Mouse (Mus musculus) right cerebral cortex, postnatal 14 days (tissue): Measurements from ENCODE around the gene Dkkl1.
"Not testable (repeated sequence)": the region's sequence is repeated elsewhere in the genome, so short reads cannot be mapped to it uniquely, and the experiment has no call there.

Source experiments
- DNase-seq: peaks from one replicate; pipeline ENCODE4 v3.0.0; 2022

The Dkkl1 gene

DNA sequence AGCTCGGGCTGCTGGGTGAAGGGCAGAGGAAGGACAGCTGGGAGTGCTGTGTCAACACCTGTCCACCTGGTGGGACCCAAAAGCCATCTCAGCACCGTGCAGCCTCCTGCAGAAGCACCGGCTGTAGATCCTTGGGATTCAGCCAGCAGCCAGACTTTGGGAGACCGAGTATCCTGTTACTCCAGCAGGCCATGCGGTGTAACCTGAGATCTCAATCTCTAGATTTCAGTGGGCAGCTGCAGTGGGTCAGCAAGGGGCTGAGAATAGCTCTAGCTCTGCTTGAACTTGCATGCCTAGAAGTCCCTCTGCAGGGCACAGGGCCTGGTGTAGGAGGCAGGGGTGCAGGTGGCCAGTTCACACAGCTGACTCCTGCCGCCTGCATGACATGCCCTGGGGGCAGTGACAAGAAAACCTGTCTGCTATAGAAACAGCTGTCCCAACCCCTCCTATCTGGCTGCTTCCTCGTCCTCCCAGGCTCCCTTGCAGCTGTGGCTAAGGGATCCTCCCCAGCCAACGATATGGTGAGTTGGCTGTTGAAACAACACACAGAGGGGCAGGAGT, 20.1 kb downstream of the Dkkl1 start:
- DNase-seq = no peak

GRCm38 (mm10) chr7:45191161-45191560, 20.8 kb downstream of the Dkkl1 start:
- DNase-seq = no peak

DNA sequence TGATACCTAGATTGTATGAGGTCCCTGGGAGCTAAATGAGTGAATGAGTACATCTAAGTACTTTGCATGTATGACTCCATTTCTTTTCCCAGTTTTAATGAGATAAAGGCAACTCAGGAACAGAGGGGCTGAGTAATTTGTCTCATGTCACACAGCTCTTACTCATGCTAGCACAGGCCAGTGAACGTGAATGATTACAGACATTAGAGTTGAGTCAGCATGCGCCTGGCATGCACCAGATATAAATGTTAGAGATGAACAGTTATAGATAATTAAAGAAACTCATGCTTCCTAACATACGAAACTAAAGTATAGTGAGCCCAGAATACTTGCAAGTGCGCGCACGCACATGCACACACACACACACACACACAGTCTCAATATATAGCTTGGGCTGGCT, 21.8 kb downstream of the Dkkl1 start:
- DNase-seq = no peak

DNA sequence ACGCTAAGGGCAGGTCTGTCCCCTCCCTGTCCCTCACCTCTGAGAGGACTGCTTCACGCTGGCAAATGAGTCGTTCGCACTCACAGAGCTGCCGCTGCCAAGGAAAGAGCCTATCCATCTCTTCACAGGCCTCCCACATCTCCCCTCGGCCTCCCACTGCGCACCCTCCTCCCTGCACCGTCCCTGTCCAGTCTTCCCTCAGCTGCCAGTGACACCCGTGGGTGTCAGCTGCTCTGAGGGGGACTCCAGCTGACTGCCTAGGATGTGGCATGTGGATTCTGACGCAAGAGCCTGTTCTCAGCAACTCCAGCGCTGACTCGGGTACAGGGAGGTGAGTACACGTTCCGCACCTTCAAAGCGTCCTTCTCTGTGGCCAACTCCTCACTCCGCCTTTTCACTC, 22.3 kb downstream of the Dkkl1 start:
- DNase-seq = no peak

GRCm38 (mm10) chr7:45185921-45186320, 26.0 kb downstream of the Dkkl1 start:
- no peak for DNase-seq

GRCm38 (mm10) chr7:45183672-45184071, 28.3 kb downstream of the Dkkl1 start:
- DNase-seq = no peak

DNA sequence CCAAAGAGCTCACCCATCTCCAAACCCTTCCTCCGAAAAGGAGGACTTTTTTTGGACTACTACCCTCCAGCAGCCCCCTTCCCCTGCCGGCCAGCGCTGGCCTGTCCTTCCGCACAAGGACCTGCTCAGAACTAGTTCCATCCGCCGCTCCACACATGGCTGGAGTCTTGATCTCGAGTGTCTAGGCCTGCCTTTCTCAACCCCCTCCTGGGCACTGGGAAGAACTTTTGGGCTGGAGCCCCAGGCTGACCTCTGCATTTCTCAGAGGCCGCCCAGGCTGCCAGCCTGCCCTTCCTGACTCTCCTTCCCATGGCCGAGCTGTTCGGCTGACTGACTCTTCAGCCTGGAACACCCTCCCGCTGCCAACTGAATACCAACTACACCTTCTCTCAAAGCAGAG, 29.3 kb downstream of the Dkkl1 start:
- DNase-seq = no peak

DNA sequence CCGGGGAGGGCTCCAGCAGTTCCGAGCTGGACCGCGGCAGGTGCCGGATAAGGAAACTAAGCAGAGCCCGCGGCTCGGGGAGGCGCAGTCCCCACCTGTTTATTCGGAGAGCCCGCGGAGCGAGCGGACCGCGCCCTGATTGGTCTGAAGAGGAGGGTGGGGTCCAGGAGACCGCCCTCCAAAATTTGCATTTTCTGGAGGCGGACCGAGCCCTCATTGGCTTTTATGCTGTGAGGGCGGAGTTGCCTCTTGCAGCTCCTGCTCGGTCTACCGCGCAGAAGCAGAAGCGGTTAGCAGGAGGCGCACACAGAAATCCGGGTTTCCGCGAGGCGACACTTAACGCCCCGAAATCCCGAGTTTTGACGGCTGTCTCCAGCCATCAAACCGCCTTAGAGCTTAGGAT, 29.7 kb downstream of the Dkkl1 start:
- peak; percentile 80 for DNase-seq

DNA sequence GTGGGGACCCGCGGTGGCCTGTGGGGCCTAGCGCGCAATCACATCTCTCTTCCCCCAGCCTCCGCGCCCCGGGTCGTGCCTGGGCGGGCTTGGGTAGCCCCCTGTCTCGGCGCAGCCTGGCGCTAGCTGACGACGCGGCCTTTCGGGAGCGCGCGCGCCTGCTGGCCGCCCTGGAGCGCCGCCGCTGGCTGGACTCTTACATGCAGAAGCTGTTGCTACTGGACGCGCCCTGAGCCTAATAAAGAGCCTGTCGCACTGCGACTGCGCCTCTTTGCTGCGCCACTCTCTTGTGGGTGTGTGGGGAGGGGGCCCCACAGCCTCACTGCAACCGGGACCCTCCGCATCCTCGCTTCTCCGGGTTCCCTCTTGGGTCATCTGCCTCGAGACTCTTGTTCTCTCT, 30.4 kb downstream of the Dkkl1 start:
- DNase-seq = no peak

- no peak for DNase-seq
These were observed 31.0 kb downstream of the Dkkl1 start, which contains the start of gene Pth2 for GRCm38 (mm10) chr7:45180896-45181477. Gene Pth2, plus strand, starts transcription at chr7:45180995.

DNA sequence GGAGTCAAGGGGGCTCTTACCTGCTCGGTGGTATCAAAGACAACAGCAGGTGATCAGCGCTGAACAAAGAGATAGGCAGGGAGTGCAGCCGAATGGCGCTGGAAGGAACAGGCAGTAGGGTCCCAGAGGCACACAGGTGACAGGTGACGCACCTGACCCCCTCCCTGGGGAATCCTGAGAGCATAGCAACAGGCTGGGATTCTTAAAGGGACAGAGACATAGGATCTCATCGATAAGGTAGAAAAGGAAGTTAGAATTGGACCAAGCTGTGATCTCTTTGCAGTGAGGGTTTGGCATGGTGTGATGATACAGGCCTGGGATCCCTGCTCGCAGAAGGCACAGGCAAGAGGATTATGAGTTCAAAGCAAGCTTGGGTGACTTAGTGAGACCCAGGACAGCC, 32.5 kb downstream of the Dkkl1 start, which contains the start of gene Gfy:
Gene Gfy, minus strand, starts transcription at position 101 of the 400 bp plus-strand sequence.
- DNase-seq = no peak

- DNase-seq = no peak
These were observed 33.4 kb downstream of the Dkkl1 start for GRCm38 (mm10) chr7:45178550-45178949.

GRCm38 (mm10) chr7:45176356-45176755, 35.6 kb downstream of the Dkkl1 start:
- peak; percentile 54 for DNase-seq

DNA sequence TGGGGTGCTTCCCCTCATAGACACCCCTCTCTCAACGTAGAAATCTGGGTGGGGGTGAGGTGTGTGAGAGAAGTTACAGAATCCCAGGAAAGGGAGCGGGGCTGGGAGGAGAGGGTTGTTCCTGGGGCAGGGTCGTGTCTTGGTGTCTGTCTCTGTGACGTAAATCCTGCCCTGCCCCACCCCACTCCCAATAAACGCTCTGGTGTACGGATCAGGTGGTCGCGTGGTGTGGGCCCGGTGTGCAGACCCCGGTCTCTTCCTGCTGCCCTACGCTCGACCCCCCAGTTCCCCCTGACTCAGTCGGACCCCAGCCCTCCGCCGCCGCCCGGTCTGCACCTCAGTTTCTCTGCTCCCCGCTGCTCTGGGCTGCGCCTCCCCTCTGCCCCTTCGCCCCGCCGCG, 36.0 kb downstream of the Dkkl1 start:
- no peak for DNase-seq

- DNase-seq = no peak
These were observed 36.5 kb downstream of the Dkkl1 start for GRCm38 (mm10) chr7:45175398-45175797.

DNA sequence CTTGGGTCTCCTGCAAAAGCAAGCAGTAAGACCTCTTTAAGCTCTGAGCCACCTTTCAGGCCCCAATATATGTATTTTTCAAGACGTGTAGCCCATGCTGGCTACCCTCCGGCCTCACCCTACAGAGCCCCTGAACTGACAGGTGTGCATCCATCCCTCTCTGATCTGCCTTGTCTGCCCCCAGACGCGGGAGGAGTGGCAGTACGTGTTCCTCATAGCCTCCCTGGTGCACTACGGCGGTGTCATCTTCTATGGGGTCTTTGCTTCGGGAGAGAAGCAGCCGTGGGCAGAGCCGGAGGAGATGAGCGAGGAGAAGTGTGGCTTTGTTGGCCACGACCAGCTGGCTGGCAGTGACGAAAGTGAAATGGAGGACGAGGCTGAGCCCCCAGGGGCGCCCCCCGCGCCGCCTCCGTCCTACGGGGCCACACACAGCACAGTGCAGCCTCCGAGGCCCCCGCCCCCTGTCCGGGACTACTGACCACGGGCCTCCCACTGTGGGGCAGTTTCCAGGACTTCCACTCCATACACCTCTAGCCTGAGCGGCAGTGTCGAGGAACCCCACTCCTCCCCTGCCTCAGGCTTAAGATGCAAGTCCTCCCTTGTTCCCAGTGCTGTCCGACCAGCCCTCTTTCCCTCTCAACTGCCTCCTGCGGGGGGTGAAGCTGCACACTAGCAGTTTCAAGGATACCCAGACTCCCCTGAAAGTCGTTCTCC, 37.2 kb downstream of the Dkkl1 start:
- no peak for DNase-seq

- not testable (repeated sequence) for DNase-seq
These were observed 38.2 kb downstream of the Dkkl1 start for GRCm38 (mm10) chr7:45173772-45174171.

DNA sequence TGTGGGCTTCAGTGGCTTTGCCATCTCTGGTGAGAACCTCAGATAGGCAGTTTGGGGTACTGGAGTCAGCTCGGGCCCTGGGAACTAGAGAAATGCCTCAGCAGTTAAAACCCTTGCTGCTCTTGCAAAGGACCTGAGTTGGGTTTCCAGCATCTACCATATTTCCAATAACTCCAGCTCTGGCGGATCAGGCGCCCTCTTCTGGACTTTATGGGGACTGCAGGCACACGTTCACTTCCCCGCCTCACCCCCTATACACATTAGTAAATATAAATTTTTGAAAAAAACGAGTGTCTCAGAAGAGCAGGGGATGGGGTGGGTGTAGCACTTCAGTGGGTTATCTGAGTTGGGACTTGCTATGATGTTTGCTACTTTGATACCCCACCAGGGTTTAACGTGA, 39.0 kb downstream of the Dkkl1 start:
- DNase-seq = peak; percentile 57

GRCm38 (mm10) chr7:45169495-45169894, 42.5 kb downstream of the Dkkl1 start:
- DNase-seq = peak; percentile 53

- peak; percentile 10 for DNase-seq
These were observed 43.3 kb downstream of the Dkkl1 start for GRCm38 (mm10) chr7:45168656-45169055.

GRCm38 (mm10) chr7:45167761-45168445, 44.0 kb downstream of the Dkkl1 start:
- DNase-seq = peak; percentile 53

- peak; percentile 61 for DNase-seq
These were observed 45.0 kb downstream of the Dkkl1 start for GRCm38 (mm10) chr7:45166950-45167401.

- peak; percentile 5 for DNase-seq
These were observed 46.2 kb downstream of the Dkkl1 start for GRCm38 (mm10) chr7:45165701-45166100.

DNA sequence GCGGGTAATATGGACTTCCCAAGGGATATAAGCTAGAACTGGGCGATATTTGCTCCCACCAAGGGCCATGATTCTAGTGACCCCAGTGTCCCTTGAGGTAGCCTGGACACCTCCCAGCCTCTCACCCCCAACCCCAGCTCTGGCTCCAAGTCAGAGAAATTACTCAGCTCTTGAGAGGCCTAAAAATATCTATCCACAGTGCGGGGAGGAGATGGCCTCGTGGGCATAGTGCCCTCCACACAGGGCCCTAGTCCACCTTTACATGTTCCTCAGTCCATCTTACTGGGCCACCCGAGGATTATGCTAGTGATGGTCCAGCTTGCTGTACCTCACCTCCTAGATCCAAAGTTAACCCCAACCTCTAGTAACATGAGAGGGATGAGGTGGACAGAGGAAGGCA, 47.1 kb downstream of the Dkkl1 start:
- peak; percentile 18 for DNase-seq
